Mouse (Mus musculus) hindlimb bud, embryonic 11.5 days (tissue): Measurements from ENCODE around the gene Usp4.
"Not testable (repeated sequence)": the region's sequence is repeated elsewhere in the genome, so short reads cannot be mapped to it uniquely, and the experiment has no call there.

Experiments used
- DNase-seq: peaks from one replicate; pipeline ENCODE4 v3.0.0-alpha.2; 2012; ENCODE audit warnings: low read depth, low spot score; ENCODE audit errors: extremely low spot score

Usp4 gene

DNA sequence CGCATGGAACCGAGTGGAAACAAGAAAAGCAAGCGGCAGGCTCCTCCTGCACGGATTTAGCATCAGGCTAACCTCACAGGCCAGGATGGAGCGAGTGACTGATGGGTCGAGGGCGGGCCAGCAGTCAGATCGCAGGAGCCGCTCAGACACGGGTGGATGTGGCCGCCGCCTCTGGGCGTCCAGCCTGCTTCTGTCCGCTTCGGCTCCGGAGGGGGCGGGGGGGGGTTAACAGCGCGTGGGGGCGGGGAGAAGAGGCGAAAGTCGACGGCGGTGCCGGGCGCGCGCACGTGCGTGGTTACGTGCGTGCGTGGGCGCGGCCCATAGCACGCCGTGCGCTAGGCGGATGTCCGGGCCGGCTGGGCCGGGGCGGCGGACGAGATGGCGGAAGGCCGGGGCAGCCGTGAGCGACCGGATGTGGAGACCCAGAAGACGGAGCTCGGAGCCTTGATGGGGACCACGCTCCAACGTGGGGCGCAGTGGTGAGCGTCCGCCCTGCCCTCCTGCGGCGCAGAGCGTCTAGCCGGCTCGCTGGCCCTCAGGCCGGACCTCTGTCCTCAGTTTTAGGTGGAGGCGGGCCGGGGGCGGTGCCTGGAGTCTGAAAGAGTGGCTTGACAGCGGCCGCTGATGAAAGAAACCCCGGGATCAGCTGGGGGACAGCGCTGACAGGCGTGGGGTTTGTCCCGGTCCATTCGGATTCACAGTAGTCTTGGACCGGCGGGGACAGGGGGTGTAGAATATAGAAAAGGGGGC, at the start of gene Usp4:
Gene Usp4, plus strand, starts transcription at position 314 of the 750 bp plus-strand sequence.
- DNase-seq = no peak

DNA sequence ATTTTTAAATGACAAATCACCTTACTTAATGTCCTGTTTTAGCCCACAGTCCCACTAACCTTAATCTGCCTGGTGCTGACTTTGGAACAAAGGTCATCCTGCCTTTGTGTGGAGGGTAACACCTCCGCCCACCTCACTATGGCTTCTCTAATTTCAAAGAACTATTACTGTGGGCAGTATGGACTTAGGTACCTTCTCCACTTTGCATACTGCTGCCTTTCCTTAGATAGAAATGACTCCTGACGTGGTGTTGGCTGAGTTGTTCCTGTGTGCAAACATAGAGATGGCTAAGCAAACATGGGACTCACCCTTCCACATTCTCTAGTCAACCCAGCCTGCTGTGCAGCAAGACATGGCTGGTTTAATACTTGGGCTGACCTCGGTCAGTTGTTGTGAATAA, 45.8 kb upstream of the Usp4 start:
- DNase-seq = no peak

DNA sequence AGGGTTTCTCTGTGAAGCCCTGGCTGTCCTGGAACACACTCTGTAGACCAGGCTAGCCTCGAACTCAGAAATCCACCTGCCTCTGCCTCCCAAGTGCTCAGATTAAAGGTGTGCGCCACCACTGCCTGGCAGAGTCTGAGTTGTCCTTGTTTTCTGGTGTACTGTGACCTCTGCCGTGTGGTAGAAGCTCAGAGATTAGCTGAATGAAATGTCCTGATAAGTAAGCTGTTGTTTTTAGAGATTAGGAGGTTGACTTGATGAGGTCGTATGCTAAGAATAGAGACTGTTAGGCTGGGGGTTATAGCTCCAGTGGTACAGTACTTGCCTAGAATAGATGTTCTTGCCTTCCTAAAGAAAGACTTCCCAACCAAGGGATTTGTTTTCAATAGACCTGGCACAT, 42.9 kb upstream of the Usp4 start:
- no peak for DNase-seq

DNA sequence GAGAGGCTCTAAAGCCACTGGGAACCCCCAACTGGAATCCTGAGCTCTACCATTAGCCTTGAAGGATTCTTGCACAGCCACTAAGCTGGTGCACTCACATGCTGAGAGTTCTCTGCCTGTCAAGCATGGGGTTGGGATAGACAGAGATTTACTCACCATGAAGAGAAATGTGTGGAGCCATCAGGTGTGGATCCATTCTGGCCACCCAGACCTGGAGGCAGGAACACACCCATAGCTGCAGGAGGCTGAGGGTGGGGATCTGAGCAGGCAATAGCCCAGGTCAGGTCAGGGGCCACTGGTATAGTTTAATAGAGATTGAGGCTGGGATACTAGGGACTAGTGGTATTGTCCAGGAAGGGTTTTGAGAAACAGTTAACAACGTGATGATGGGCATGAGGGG, 42.5 kb upstream of the Usp4 start:
- no peak for DNase-seq

DNA sequence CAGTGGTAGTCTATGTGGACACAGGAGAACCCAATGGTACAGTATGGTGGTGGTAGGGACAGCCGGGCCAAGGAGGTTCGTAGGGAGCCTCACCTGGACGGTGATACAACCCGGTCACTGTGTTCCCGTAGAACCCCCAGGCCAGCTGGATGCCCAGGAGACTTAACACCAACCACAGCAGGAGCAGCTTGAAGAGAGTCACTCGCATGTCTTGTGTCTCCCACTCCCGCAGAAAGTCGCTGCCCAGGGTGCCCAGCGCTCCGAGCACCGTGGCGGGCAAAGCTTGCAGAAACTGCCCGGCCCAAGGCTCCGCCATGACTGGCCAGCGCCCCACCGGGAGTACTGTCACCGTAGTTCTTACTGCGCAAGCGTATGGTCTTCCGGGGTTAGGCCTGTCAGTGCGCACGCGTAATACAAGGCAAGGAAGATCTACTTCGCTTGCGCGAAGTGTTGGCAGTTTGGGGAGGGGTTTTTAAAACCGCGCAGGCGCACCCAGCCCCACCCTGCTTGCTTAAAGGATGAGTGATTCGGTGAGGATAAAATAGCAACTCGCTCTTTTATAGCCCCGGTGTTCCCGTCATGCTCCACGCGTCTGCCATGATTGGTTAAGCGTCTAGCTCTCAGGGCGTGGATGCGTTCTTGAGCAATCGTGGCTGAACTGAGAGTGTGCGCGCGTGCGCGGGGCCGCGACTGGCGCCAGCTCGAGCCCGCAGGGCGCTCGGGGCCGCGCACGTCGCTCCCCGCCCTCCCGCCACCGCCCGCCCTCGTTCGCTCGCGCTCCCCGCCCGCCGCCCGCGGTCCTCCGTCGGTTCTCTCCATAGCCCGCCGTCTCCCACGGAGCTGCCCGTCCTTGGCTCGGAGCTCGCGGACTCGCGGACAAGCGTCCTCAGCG, 41.8 kb upstream of the Usp4 start, which contains the start of the genes Rhoa and Tcta:
Gene Rhoa, plus strand, starts transcription at position 501 of the 892 bp plus-strand sequence.
Gene Tcta, minus strand, starts transcription at position 532 of the 892 bp plus-strand sequence.
- DNase-seq = peak; percentile 99

DNA sequence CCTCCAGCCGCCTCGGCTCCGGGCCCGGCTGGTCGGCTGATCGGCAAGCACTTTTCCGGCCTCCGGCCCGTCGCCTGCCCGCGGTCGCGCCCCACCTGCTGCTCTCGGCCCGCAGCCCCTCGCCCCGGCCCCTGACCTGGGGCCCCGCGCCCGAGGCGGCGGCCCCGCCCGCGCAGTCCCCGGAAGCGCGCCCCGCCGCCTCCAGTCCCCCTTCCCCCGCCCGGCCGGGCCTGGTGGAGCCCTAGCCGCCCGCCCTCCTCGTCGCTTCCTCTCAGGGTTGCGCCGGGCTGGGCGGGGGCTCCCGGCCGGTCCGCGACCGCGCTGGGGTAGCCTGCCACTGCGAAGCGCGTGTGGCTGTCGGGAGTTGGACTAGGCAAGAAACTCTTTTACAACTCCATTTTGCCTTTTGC, 41.1 kb upstream of the Usp4 start:
- DNase-seq = no peak

DNA sequence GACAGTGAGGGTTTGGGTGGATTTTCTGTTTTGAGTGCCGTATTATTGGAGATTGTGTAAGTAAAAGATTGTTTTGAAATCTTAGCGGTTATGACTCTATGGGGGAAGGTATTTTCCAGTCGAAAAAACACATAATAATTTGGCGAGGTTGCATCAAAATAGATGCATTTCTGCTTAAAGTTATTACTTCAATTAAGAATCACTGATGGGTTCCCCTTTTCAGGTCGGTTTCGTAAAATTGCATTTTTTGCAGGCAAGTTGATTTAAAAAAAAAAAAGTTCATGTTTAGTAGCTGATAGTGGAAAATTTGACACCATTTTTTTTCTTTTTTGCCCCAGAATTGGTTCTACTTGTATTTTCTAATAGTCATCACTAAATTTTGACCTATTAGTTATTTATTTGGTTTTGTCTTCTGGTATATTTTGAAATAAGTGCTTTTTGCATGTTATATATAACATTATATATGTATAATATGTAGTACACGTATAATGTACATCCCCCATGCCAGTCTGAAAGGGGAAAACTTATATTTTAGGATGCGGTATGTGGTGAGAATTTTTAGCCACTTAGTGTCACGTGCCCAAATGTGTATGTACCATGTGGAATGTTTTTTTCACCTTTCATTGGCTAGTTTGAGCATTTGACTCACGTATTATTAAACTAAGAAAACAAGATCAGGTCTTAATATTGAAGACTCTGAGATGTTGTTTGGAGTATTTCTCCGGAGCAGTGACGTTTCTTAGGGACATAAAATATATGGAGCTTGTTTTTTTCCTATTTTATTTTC, 40.4 kb upstream of the Usp4 start:
- DNase-seq = no peak

DNA sequence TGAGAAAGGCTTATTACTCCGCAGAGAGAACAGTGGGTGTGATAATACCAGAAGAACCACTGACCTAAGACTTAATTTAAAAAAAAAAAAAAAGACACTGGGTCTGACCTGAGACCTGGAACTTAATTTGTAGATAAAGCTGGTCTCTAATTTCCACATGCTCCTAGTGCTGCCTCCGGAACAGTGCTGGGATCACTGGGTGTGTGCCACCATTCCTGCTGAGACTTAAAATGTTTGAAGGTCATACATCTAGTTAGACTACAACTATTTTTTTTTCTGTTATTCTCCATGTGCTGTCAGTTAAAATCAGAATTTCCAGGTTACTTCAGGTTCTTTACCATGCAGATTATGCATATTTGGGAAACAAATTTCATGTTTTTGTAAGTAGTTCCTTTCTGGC, 39.5 kb upstream of the Usp4 start:
- no peak for DNase-seq

DNA sequence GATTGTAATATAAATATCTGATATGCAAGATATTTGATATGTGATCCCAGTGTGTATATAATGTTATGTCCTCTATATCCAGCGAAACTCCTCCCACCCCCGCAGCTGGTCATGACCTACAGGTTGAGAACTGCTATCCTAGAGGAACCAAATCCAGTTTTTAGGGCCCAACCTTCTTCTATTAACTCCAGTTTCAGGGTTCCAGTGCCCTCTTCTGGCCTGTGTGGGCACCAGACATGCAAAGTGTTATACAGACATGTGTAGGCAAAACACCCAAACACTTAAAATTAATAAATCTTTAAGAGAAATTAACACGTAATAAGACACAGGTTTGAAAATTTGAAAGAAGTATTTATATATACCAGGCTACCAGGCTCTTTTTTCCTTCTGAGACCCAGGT, 30.1 kb upstream of the Usp4 start:
- DNase-seq = no peak

DNA sequence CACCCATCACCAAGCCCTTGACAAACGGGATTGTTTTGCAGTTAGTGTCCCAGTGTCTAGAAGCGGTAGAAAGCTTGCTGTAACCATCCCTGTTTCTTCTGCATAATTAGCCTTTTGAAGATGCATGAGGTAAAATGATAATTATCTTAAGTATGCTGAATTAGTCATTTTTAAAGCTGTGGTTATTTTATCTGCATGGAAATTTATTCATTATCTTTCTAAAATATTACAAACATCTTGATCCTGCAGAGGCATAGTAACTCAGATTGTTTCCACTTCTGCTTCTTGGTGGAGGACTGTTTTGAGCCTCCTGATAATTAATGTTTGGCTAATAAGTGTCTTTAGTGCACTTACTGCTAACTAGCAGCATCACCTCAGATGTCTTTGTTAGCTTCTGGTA, 29.2 kb upstream of the Usp4 start:
- DNase-seq = no peak

DNA sequence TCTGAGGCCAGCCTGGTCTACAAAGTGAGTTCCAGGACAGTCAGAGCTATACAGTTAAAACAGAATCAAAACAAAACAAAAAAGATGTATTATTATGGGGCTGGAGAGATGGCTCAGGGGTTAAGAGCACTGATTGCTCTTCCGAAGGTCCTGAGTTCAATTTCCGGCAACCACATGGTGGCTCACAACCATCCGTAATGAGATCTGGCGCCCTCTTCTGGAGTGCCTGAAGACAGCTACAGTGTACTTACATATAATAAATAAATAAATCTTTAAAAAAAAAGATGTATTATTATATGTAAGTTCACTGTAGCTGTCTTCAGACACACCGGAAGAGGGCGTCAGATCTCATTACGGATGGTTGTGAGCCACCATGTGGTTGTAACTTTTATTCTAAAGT, 25.6 kb upstream of the Usp4 start:
- not testable (repeated sequence) for DNase-seq

DNA sequence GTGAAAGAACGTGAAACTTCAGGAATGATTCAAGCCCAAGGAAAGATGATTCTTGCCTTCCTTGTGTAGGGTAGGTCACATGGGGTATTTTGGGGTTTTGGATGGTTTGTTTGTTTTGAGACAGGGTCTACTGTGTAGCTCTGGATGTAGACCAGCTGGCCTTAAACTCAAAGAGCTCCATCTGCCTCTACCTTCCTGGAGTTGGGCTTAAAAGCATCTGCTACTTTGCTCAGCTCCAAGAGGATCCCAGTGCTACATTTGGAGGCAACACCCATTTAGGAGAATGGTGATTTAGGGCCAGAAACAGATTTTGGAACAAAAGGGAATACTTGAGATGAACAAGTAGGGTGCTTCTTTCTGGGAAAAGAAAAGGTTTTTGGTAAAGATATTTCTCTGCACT, 22.9 kb upstream of the Usp4 start:
- no peak for DNase-seq

DNA sequence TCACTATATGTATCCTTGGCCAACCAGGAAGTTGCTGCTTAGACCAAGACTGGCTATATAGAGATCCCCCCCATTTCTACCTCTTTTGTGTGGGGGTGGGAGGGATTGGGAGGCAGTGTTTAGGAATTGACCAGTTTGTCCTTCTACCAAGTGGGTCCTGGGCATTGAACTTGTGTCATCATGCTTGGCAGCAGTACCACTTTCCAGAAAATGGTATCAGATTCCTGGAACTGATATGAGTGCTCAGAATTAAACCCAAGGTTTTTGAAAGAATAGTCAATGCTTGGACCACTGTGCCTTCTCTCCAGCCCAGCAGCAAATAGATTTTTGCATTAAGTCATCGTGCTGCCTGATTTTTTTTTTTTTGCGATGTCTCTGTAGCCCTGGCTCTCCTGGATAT, 21.8 kb upstream of the Usp4 start:
- DNase-seq = no peak

DNA sequence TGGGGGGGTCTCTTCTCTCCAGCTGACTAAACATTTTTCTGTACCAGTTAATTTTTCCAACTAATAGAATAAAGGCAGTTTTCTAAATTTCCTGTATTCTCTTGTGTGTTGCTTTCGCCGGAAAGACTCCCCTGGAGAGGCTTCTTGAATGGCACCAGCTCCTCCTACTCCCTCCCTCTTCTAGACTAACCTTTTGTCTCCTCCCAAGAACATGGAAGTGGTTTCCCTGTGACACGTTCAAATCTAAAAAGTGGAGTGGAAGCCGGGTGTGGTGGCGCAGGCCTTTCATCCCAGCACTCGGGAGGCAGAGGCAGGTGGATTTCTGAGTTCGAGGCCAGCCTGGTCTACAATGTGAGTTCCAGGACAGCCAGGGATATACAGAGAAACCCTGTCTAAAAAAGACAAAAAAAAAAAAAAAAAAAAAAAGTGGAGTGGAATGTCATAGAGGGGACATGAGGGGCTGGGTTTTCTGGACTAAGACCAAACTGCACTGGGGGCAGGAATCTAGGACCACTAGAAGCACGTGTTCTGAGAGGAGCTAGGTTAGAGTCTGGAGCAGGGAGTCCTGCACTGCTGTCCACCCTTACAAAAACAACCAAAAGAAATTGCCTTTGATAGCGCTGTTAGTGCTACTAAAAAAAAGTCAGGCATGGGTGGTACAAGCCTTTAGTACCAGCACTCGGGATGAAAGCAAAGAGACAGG, 9.7 kb upstream of the Usp4 start:
- no peak for DNase-seq

DNA sequence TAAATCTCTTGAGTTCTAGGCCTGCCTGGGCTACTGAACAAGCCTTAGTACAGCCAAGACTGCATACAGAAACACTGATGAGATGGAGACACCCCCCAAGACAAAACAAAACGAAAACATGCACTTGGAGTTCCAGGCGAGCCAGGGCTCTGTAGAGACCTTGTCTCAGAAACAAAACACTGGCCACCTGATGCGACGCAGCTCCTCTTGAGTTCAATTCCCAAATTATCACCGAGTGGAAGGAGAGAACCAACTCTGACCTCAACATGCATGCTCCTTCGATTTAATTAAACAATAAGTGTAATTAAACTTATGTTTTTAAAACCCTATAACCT, 9.1 kb upstream of the Usp4 start:
- no peak for DNase-seq

DNA sequence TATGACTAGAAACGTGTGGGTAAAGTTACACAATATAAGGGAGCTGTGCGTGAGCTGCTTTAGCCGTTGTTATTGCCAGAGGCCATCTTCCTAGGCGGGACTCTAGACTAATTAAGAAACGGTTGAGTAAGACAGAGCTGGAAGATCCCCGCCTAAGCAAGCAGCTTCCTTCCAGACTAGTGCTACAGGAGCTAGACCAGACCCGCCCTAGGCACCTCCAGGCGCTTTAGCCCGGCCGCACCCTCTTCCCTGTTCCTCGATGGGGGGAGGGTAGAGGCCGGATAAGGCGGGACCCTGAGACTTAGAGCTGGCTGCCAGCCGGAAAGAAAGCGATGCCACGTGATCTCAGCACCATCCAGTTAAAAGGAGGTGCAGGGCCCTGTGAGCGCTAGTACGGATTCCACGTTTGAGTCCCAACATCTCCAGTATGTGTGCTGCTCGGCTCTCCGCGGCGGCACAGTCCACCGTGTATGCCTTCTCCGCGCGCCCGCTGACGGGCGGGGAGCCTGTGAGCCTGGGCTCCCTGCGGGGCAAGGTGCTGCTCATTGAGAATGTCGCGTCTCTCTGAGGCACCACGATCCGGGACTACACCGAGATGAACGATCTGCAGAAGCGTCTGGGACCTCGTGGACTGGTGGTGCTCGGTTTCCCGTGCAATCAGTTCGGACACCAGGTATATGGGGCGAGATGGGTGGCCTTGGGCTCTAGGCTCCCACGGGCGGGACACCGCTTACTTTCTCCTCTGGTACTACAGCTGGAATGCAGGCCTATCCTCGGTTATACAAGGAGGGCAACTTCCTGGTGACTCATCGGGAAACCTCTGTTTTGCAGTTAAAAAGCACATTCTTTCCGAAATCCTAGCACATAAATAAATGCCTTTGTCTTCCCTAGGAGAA, 8.5 kb upstream of the Usp4 start, which contains the start of gene Gpx1:
Gene Gpx1, plus strand, starts transcription at position 18 of the 896 bp plus-strand sequence.
- peak; percentile 82 for DNase-seq

DNA sequence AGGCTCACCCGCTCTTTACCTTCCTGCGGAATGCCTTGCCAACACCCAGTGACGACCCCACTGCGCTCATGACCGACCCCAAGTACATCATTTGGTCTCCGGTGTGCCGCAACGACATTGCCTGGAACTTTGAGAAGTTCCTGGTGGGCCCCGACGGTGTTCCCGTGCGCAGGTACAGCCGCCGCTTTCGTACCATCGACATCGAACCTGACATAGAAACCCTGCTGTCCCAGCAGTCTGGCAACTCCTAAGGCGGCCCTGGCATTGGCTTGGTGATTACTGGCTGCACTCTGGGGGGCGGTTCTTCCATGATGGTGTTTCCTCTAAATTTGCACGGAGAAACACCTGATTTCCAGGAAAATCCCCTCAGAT, 7.8 kb upstream of the Usp4 start:
- no peak for DNase-seq

DNA sequence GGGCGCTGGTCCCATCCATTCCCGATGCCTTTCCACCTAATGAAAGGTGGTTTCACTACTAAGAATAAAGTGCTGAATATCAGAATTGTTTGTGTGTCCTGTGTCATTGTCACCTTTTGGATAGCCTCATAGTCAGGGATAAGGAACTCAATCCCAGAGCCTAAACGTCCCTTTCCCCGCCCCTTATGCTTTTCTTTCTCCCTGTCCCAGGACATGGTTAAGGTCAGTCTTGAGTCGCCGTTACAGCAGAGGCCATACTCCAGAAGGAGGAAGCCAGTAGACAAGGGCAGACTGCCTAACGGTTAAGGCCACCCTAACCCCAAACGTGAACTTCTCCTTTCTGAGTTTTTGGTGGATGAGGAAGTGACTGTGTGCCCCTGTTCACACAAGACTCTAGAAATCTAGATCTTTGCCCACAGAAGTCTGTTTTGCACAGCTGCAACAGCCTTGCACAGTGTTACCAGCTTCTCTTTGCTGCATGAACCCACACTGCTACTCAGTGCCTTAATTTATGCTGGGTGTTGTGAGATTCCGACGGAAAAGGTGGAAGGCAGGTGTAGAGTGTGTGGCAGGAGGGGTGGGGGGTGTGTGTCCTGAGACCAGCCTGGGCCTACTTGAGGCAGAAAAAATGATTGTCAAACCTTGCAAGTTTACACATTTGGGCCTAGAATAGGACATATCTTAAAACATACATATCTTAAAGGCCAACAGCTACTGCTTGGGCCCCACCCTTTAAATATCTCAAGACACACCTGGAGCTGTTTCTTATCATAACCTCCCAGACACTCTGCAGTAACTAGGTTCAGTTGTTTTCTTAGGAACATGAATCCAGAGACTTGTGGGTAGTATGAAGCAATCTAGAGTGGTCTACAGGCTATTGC, 7.2 kb upstream of the Usp4 start:
- DNase-seq = no peak

DNA sequence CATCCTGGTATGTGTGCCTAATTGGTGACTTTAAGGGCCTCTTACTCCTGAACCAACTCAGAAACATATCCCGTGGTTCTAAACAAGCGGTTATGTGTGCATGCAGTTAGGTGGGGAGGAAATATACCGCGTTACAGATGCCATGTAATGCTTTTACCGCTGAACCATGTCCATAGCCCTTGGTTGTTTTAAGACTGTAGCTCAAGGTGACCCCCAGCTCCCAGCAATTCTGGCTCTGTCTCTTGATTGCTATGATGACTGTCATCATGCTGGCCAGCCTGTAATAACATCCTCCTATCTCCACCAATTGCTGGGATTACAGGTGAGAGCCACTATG, 6.5 kb upstream of the Usp4 start:
- no peak for DNase-seq
